Mouse (Mus musculus) spleen, adult 2 months (tissue): ENCODE results near the gene Zfp568. TPM values are rescaled to one million over a fixed set of nuclear protein-coding genes. Genes with fewer than 3 reads are reported as not detected.

Source experiments
- DNase-seq, 2 experiments: peaks; one replicate each; pipeline versions ENCODE4 v3.0.0 to v3.0.0-alpha.2; 2012 to 2021; ENCODE audit warnings: low spot score in 2 of 2, low read depth in 1 of 2
- H3K27ac ChIP-seq: fragments of 200-500 bp; 2 replicates; pipeline ENCODE4 v1.5.1; 2012; ENCODE audit warnings: low read length, inconsistent platforms; ENCODE audit not compliant: insufficient read depth
- H3K27me3 ChIP-seq: fragments of 200-500 bp; 2 replicates; pipeline ENCODE4 v1.6.1; 2012; ENCODE audit warnings: mild to moderate bottlenecking, moderate library complexity, low read length, inconsistent platforms; ENCODE audit not compliant: control insufficient read depth, insufficient read depth
- H3K36me3 ChIP-seq: fragments of 200-500 bp; 2 replicates; pipeline ENCODE4 v1.6.1; 2012; ENCODE audit warnings: mild to moderate bottlenecking, low read length, inconsistent platforms; ENCODE audit not compliant: control insufficient read depth, insufficient read depth
- H3K4me1 ChIP-seq: fragments of 200-500 bp; 2 replicates; pipeline ENCODE4 v1.6.1; 2011; ENCODE audit warnings: inconsistent platforms; ENCODE audit not compliant: control insufficient read depth, insufficient read depth, insufficient read length
- H3K4me3 ChIP-seq: fragments of 200-500 bp; 2 replicates; pipeline ENCODE4 v1.5.1; 2011; ENCODE audit warnings: mild to moderate bottlenecking, inconsistent platforms; ENCODE audit not compliant: insufficient read depth, insufficient read length; ENCODE audit errors: extremely low read depth
- CTCF ChIP-seq: fragments of 200-500 bp; IDR thresholded peaks from 2 replicates; pipeline ENCODE4 v1.5.1; 2011; ENCODE audit warnings: mild to moderate bottlenecking, inconsistent platforms; ENCODE audit not compliant: insufficient read depth, insufficient read length, insufficient replicate concordance; ENCODE audit errors: extremely low read depth
- POLR2A ChIP-seq: fragments of 200-500 bp; IDR thresholded peaks from 2 replicates; pipeline ENCODE4 v1.6.1; 2011; ENCODE audit warnings: low read depth, low read length, inconsistent platforms
- WGBS: fragments of 180-500 bp; shearing (Covaris S2); methylation state at CpG from one replicate; pipeline ENCODE4 v1.1.7; 2018; 5-methylcytosine and 5-hydroxymethylcytosine counted together
- polyA plus RNA-seq: library from polyadenylated mRNA; depleted of rRNA; stranded (reverse); fragments of >200 nt; gene quantifications from 2 replicates; pipeline ENCODE4 v1.2.3, GENCODE M21; 2012

Gene Zfp568
- polyA plus RNA-seq, 1 experiment, result 3.0 TPM

DNA sequence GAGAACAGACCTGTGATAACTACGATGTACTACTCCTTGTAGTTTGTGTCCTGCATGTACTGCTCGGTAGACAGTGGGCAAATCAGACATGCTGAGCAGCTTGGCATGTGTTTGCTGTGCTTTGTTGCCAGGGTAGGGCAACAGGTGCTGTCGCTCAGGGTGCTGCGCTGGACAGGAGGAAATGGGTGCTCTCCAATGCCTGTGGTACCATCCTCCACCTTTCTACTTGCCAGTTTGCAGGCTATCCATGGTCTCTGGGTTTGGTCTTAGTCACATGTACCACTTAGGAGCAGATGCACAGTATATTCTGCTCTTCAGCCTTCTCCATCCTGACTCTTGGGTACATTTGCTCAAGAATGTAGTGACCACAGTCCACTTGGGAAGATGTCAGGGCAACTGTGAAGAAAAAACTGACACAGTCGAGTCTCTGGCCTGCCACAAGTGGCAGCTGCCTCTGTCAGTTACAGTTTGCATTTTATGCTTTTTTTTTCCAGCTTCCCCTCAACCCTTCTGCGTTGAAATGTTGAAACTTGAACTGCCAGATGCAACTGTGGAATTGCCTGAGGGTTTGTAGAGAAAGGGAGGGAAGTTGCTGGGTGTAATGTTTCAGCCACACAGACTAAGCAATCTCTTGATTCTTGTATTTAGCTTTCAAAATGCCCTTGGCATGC, 24.4 kb downstream of the Zfp568 start:
- WGBS, result 73% methylated on average over 6 of the region's 6 CpGs
- Histone ChIP-seq H3K27ac (no peak overlapping the region), H3K4me3 (no peak overlapping the region), H3K4me1 (no peaks in the 10 kb centered on the region), H3K36me3 (peaks cover 6% of the 10 kb centered on the region), H3K27me3 (no peaks in the 10 kb centered on the region)
- no peak for DNase-seq
- TF ChIP-seq CTCF (no peak), POLR2A (no peak)

DNA sequence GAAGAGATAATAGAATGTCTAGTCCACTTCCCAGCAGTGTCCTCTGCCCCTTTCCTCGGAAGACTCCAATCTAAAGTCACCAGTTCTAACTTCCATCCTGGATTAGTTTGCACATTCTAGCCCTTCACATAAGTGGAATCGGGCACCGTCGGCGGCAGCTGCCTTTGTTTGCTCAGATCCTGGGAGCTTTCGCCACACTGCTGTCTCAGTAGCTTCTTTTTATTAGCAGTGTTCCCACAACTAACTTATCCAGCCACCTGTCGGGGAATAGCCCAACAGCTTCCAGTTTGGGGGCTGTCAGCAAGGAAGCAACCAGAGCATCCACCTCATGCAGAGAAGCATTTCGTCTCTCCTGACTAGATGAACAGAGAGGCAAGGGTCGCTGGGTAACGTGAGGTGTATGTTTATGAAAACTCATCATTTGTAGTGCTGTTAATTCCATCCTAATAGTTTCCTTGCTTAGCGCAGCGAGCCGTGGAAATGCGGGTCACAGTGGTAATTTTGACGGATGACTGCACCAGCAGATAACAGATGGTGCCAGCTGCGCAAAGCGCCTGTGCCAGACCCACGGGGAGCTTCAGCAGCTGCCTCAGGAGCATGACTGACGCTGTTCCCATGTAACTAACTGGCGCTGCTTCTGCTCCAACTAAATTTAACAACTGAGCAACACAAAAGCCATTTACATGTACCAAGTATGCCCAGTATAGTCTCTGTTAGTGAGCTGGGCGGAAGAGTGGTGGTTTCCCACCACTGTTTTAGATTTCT, 25.7 kb downstream of the Zfp568 start:
- Histone ChIP-seq H3K27ac (no peak overlapping the region), H3K36me3 (peaks cover 9% of the 10 kb centered on the region), H3K27me3 (no peaks in the 10 kb centered on the region), H3K4me3 (no peak overlapping the region), H3K4me1 (no peaks in the 10 kb centered on the region)
- 90% methylated on average over 21 of the region's 21 CpGs for WGBS
- no peak for DNase-seq
- TF ChIP-seq CTCF (no peak), POLR2A (no peak)

DNA sequence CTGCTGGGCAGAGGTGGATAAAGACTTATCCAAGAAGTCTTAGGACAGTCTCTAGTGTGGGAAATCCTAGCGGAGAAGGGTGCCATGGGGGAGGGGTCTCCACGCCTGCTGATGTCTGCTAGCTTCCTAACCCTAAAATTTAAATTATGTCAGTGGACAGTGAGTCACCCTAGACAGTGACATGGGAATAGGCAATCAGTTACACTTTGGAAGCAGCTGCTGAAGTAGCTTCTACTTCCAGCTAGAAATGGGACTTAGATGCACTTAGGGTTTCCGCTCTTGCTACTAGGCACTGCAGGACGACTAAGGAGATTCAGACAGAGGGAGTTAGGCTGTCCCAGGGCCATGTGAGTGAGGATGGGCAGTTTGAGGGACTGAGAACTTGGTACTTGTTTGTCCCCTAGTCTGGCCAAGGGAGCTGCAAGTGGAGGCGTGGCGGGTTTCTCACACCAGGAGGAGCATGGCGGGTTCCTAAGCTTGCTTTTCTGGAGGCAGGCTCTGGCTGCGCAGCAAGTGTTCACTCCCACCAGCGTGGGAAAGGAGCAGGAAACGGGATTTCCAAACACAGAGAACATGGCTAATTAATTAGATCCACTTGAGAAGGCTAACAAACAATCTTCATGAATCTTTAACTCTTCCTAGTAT, 26.9 kb downstream of the Zfp568 start:
- 92% methylated on average over 10 of the region's 10 CpGs for WGBS
- no peak overlapping the region for H3K27ac ChIP-seq
- TF ChIP-seq POLR2A (no peak), CTCF (no peak)

DNA sequence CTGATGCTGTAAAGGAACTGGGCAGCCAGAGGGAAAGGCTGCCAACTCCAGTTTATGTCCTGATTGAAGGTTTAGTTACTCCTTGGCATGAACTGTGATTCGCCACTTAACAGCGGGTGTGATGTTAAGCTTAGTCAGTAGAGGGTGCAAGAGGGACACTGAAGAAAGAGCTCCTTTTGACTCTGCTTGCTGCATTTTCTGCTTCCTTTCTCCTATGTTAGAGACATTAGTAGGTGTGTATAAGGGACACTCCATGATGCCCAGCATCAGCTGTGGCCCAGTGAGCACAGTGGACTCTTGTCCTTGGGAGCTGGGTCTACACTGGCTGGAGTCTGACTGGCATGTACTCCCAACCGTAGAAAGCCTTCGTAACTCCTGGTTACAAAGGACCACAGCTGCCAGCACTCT, 29.2 kb downstream of the Zfp568 start:
- DNase-seq, result peak; percentile 7 to 20
- H3K27me3 ChIP-seq, result no peaks in the 10 kb centered on the region
- H3K4me1 ChIP-seq, result no peaks in the 10 kb centered on the region
- TF ChIP-seq CTCF (peak; percentile 43; the same call in 1 of the 2 replicates), POLR2A (no peak)
- no peak overlapping the region for H3K27ac ChIP-seq
- no peak overlapping the region for H3K4me3 ChIP-seq
- 79% methylated on average over 4 of the region's 4 CpGs for WGBS
- H3K36me3 ChIP-seq, result peaks cover 22% of the 10 kb centered on the region

More for the DNA sequence above, 26.9 kb downstream of the Zfp568 start:
- Histone ChIP-seq H3K27me3 (no peaks in the 10 kb centered on the region), H3K36me3 (peaks cover 15% of the 10 kb centered on the region), H3K4me3 (no peak overlapping the region), H3K4me1 (no peaks in the 10 kb centered on the region)
- no peak for DNase-seq

DNA sequence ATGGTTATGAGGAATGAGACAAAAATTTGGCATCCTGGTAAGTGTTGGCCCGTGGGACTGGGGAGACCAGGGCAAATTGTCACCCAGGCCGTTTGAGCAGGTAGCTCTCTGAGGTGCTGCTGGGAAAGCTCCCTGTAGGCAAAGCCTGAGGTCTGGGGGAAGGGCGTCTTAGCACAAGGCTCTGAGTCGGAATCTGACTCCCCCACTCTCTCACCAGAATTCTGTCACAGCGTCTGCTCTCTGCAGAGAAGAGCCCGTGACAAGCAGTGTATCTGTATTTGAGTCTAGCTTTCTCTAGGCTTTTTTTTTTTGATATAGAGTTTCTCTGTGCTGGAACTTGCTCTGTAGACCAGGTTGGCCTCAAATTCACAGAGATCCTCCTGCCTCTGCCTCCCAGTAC, 33.5 kb downstream of the Zfp568 start:
- Histone ChIP-seq H3K27ac (no peak overlapping the region), H3K36me3 (peaks cover 31% of the 10 kb centered on the region), H3K27me3 (no peaks in the 10 kb centered on the region), H3K4me3 (no peak overlapping the region), H3K4me1 (no peaks in the 10 kb centered on the region)
- TF ChIP-seq POLR2A, result no peak
- TF ChIP-seq CTCF, result no peak
- no peak for DNase-seq
- WGBS, result 88% methylated on average over 6 of the region's 6 CpGs

DNA sequence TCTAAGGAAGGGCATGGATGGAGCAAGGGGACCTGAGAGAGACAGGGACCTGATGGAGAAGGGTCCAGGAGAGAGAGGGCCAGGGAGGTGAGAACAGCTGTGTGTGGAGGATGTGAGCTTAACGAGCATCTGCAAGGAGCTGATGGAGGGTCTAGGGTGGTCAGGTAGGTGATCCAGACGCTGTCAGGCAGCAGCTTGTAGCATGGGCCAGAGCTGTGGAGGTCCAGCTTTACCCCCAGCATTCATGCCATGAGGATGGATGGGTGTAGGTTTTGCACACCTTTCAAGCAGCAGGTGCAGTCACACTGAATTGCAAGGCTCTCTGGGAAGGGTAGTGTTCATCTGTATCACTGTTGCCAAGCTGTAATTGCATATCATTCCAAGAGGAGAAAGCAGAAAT, 35.8 kb downstream of the Zfp568 start:
- Histone ChIP-seq H3K4me3 (no peak overlapping the region), H3K4me1 (no peaks in the 10 kb centered on the region), H3K27ac (no peak overlapping the region), H3K27me3 (no peaks in the 10 kb centered on the region), H3K36me3 (peaks cover 40% of the 10 kb centered on the region)
- WGBS, result 95% methylated on average over 2 of the region's 2 CpGs
- no peak for TF ChIP-seq POLR2A
- no peak for DNase-seq

DNA sequence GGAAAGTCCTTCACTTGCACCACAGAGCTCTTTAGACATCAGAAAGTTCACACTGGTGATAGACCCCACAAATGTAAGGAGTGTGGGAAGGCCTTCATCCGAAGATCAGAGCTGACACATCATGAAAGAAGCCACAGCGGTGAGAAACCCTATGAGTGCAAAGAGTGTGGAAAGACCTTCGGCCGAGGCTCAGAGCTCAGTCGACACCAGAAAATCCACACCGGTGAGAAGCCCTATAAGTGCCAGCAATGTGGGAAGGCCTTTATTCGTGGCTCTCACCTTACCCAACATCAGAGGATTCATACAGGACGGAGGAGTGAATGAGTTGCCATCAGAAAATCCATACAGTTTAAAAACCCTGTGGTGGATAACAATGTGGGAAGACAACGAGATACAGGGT, 39.6 kb downstream of the Zfp568 start:
- H3K36me3 ChIP-seq, result peaks cover 22% of the 10 kb centered on the region
- no peak for DNase-seq
- no peak overlapping the region for H3K27ac ChIP-seq
- no peaks in the 10 kb centered on the region for H3K4me1 ChIP-seq
- no peaks in the 10 kb centered on the region for H3K27me3 ChIP-seq
- WGBS, result 95% methylated on average over 9 of the region's 9 CpGs
- no peak overlapping the region for H3K4me3 ChIP-seq
- TF ChIP-seq POLR2A (no peak), CTCF (no peak)
